Mouse (Mus musculus) left cerebral cortex, adult 18-20 months (tissue): ENCODE data around the gene A930004D18Rik. TPM values are rescaled to one million over a fixed set of nuclear protein-coding genes. Genes with fewer than 3 reads are reported as not detected.
"Not testable (repeated sequence)": the region's sequence is repeated elsewhere in the genome, so short reads cannot be mapped to it uniquely, and the experiment has no call there.

Experiments used
- DNase-seq, 2 experiments: peaks; one replicate each; pipeline ENCODE4 v3.0.0; 2021 to 2022; ENCODE audit warnings: low spot score in 2 of 2, mixed read lengths in 1 of 2
- microRNA-seq, 2 experiments: library from miRNA; unstranded; fragments of <30 nt; microRNA quantifications; one replicate each; pipeline ENCODE4 v1.2.0; 2021
- total RNA-seq, 2 experiments: library from RNA; stranded (reverse); gene quantifications; 2 replicates each; pipeline ENCODE4 v1.2.3; 2021

Gene A930004D18Rik
- total RNA-seq, 2 experiments from 2014 or later: 2.9 to 5.6 TPM

- no peak for DNase-seq
These were observed 22.0 kb downstream of the A930004D18Rik start for GRCm38 (mm10) chr2:18015581-18015980.

- DNase-seq: no peak
These were observed 24.7 kb downstream of the A930004D18Rik start for GRCm38 (mm10) chr2:18012866-18013265.

GRCm38 (mm10) chr2:18011226-18011625, 26.3 kb downstream of the A930004D18Rik start:
- DNase-seq: no peak

- DNase-seq: peak; percentile 22 to 26
These were observed 32.4 kb downstream of the A930004D18Rik start for GRCm38 (mm10) chr2:18005137-18005536.

GRCm38 (mm10) chr2:18004286-18004685, 33.3 kb downstream of the A930004D18Rik start:
- DNase-seq: no peak

- no peak for DNase-seq
These were observed 35.2 kb downstream of the A930004D18Rik start for GRCm38 (mm10) chr2:18002306-18002705.

- DNase-seq: no peak
These were observed 40.7 kb downstream of the A930004D18Rik start, which contains the start of gene H2al2a for GRCm38 (mm10) chr2:17996858-17997257. Gene H2al2a, minus strand, starts transcription at chr2:17996958.

GRCm38 (mm10) chr2:17989562-17989961, 48.0 kb downstream of the A930004D18Rik start:
- no peak for DNase-seq

GRCm38 (mm10) chr2:17989115-17989514, 48.4 kb downstream of the A930004D18Rik start:
- DNase-seq: no peak

GRCm38 (mm10) chr2:17986694-17987093, 50.8 kb downstream of the A930004D18Rik start:
- DNase-seq: no peak

GRCm38 (mm10) chr2:17984774-17985173, 52.8 kb downstream of the A930004D18Rik start:
- DNase-seq: no peak

GRCm38 (mm10) chr2:17982747-17983146, 54.8 kb downstream of the A930004D18Rik start:
- DNase-seq: no peak

- no peak for DNase-seq
These were observed 58.8 kb downstream of the A930004D18Rik start for GRCm38 (mm10) chr2:17978706-17979105.

- DNase-seq: not testable (repeated sequence)
These were observed 59.3 kb downstream of the A930004D18Rik start for GRCm38 (mm10) chr2:17978251-17978650.

GRCm38 (mm10) chr2:17977645-17978044, 59.9 kb downstream of the A930004D18Rik start:
- not testable (repeated sequence) for DNase-seq

- DNase-seq: no peak
These were observed 61.8 kb downstream of the A930004D18Rik start for GRCm38 (mm10) chr2:17975601-17976327.

Small RNA genes within 50 kb of the gene (microRNA-seq; reads per million reads assigned to microRNA genes)
- gene Mir7655: 1.5 to 2.1 reads per million in 2 experiments

Other genes with a start within 250 kb of the A930004D18Rik start
- gene H2al2a, start 40.8 kb downstream of the A930004D18Rik start, total RNA-seq: not detected
- gene Skida1, start 11.3 kb upstream of the A930004D18Rik start, total RNA-seq: 1 to 10 TPM; 7.4 to 8.7 TPM
- 10 to 100 TPM; 51.5 to 55.7 TPM for gene Mllt10, start 17.5 kb upstream of the A930004D18Rik start, total RNA-seq